Mouse (Mus musculus): ENCODE measurements at regions not wholly inside any gene's neighbourhood (a gene's known extent, or its start where the extent isn't known, plus 50 kb on each side); places are given as distances from the start of the nearest gene placed in this dataset.

GRCm38 (mm10) chr15:61682968-61683367 lies 760.2 kb upstream of the A1bg start:
- TF ChIP-seq CTCF (conservative IDR thresholded peaks at IDR 0.05; ENCODE audit: low read length) (no peak), NANOG (IDR thresholded peaks at IDR 0.05; ENCODE audit: borderline replicate concordance, low read length) (no peak), POU5F1 (IDR thresholded peaks at IDR 0.05; ENCODE audit: borderline replicate concordance, low read length) (no peak)
